Mouse (Mus musculus) liver, embryonic 12.5 days (tissue): ENCODE results near the gene Ltbp2. TPM values are rescaled to one million over a fixed set of nuclear protein-coding genes. Genes with fewer than 3 reads are reported as not detected.

Experiments
- ATAC-seq: fragments of 200-750 bp; cut with Nextera tagmentation; 2 replicates; pipeline ENCODE4 v1.8.0; 2017; ENCODE audit warnings: moderate number of reproducible peaks, mild to moderate bottlenecking, moderate library complexity
- H3K27ac ChIP-seq: fragments of 300-500 bp; sonication (generic); 2 replicates; pipeline ENCODE4 v1.5.1; 2016; ENCODE audit warnings: mild to moderate bottlenecking
- H3K27me3 ChIP-seq: fragments of 300-500 bp; sonication (generic); replicated peaks from 2 replicates; pipeline ENCODE4 v1.6.1; 2016; ENCODE audit warnings: mild to moderate bottlenecking, moderate library complexity
- H3K36me3 ChIP-seq: fragments of 300-500 bp; sonication (generic); 2 replicates; pipeline ENCODE4 v1.6.1; 2016; ENCODE audit warnings: mild to moderate bottlenecking, moderate library complexity
- H3K4me1 ChIP-seq: fragments of 300-500 bp; sonication (generic); 2 replicates; pipeline ENCODE4 v1.6.1; 2016
- H3K4me2 ChIP-seq: fragments of 300-500 bp; sonication (generic); 2 replicates; pipeline ENCODE4 v1.6.1; 2016; ENCODE audit warnings: mild to moderate bottlenecking, moderate library complexity
- H3K4me3 ChIP-seq: fragments of 300-500 bp; sonication (generic); 2 replicates; pipeline ENCODE4 v1.5.1; 2016; ENCODE audit warnings: mild to moderate bottlenecking, moderate library complexity
- H3K9ac ChIP-seq: fragments of 300-500 bp; sonication (generic); 2 replicates; pipeline ENCODE4 v1.6.1; 2016; ENCODE audit warnings: mild to moderate bottlenecking, moderate library complexity
- H3K9me3 ChIP-seq: fragments of 300-500 bp; sonication (generic); replicated peaks from 2 replicates; pipeline ENCODE4 v1.6.1; 2016; ENCODE audit warnings: mild to moderate bottlenecking, moderate library complexity
- WGBS: fragments of 180-500 bp; shearing (Covaris S2); methylation state at CpG from one replicate; pipeline ENCODE4 v1.1.7; 2016; ENCODE audit not compliant: insufficient replicate concordance; 5-methylcytosine and 5-hydroxymethylcytosine counted together
- polyA plus RNA-seq: library from polyadenylated mRNA; unstranded; fragments of >200 nt; fragmentation: Nextera tagmentation; extraction: Ambion mirVana; gene quantifications from 2 replicates; pipeline ENCODE4 v1.2.1, GENCODE M21; 2016

Gene Ltbp2
- polyA plus RNA-seq: 0.39 and 0.42 TPM in 2 replicates

- peak; percentile 89 for ATAC-seq
- no peaks in the 10 kb centered on the region for H3K36me3 ChIP-seq
- 2% methylated on average over 34 of the region's 34 CpGs for WGBS
- peaks cover 89% of the 10 kb centered on the region for H3K27me3 ChIP-seq
- no peak within 1 kb of the TSS for H3K27ac ChIP-seq
- peaks cover 20% of the 10 kb centered on the region for H3K4me1 ChIP-seq
- H3K4me3 ChIP-seq: peak within 1 kb of the TSS; percentile 46
- H3K4me2 ChIP-seq: peak within 1 kb of the TSS; percentile 60
- H3K9me3 ChIP-seq: no peaks in the 10 kb centered on the region
- no peak within 1 kb of the TSS for H3K9ac ChIP-seq
Measured at GRCm38 (mm10) chr12:84876481-84877121, at the start of gene Ltbp2. Gene Ltbp2, minus strand, starts transcription at chr12:84876532.

GRCm38 (mm10) chr12:84924324-84924723 is 48.0 kb upstream of the Ltbp2 start:
- H3K36me3 ChIP-seq: peaks cover 97% of the 10 kb centered on the region
- H3K27ac ChIP-seq: no peak overlapping the region
- no peaks in the 10 kb centered on the region for H3K4me1 ChIP-seq
- no peak overlapping the region for H3K4me3 ChIP-seq
- no peak for ATAC-seq
- no peak overlapping the region for H3K4me2 ChIP-seq
- no peaks in the 10 kb centered on the region for H3K9me3 ChIP-seq
- no peak overlapping the region for H3K9ac ChIP-seq
- no peaks in the 10 kb centered on the region for H3K27me3 ChIP-seq
- 83% methylated on average over 5 of the region's 5 CpGs for WGBS

GRCm38 (mm10) chr12:84921881-84922419 is 45.6 kb upstream of the Ltbp2 start:
- WGBS: 76% methylated on average over 8 of the region's 8 CpGs

GRCm38 (mm10) chr12:84918809-84919208 is 42.5 kb upstream of the Ltbp2 start:
- Histone ChIP-seq H3K4me2 (no peak overlapping the region), H3K4me3 (no peak overlapping the region), H3K9me3 (no peaks in the 10 kb centered on the region), H3K9ac (no peak overlapping the region), H3K36me3 (peaks cover 77% of the 10 kb centered on the region), H3K27me3 (no peaks in the 10 kb centered on the region), H3K27ac (no peak overlapping the region), H3K4me1 (no peaks in the 10 kb centered on the region)
- WGBS: 88% methylated on average over 6 of the region's 6 CpGs
- ATAC-seq: no peak

More at GRCm38 (mm10) chr12:84921881-84922419, 45.6 kb upstream of the Ltbp2 start:
- Histone ChIP-seq H3K27ac (no peak overlapping the region), H3K4me3 (no peak overlapping the region), H3K36me3 (peaks cover 97% of the 10 kb centered on the region), H3K4me1 (no peaks in the 10 kb centered on the region), H3K27me3 (no peaks in the 10 kb centered on the region), H3K9ac (no peak overlapping the region), H3K9me3 (no peaks in the 10 kb centered on the region), H3K4me2 (no peak overlapping the region)
- ATAC-seq: no peak

- Histone ChIP-seq H3K36me3 (peaks cover 68% of the 10 kb centered on the region), H3K27ac (no peak overlapping the region), H3K27me3 (no peaks in the 10 kb centered on the region), H3K4me1 (no peaks in the 10 kb centered on the region), H3K4me3 (no peak overlapping the region), H3K9me3 (no peaks in the 10 kb centered on the region), H3K4me2 (no peak overlapping the region), H3K9ac (no peak overlapping the region)
- ATAC-seq: no peak
- 74% methylated on average over 3 of the region's 3 CpGs for WGBS
Measured at GRCm38 (mm10) chr12:84917799-84918198, 41.5 kb upstream of the Ltbp2 start.

- WGBS: 84% methylated on average over 5 of the region's 5 CpGs
- H3K9me3 ChIP-seq: no peaks in the 10 kb centered on the region
Measured at GRCm38 (mm10) chr12:84914959-84915358, 38.6 kb upstream of the Ltbp2 start.

GRCm38 (mm10) chr12:84912652-84913104 is 36.3 kb upstream of the Ltbp2 start:
- Histone ChIP-seq H3K36me3 (peaks cover 18% of the 10 kb centered on the region), H3K4me3 (no peak overlapping the region), H3K27ac (no peak overlapping the region), H3K4me2 (no peak overlapping the region), H3K27me3 (0 out of 2 replicates have a peak, but pooled peaks cover 2% of the 10 kb centered on the region), H3K4me1 (no peaks in the 10 kb centered on the region), H3K9ac (no peak overlapping the region), H3K9me3 (no peaks in the 10 kb centered on the region)
- 88% methylated on average over 4 of the region's 4 CpGs for WGBS
- no peak for ATAC-seq

More at GRCm38 (mm10) chr12:84914959-84915358, 38.6 kb upstream of the Ltbp2 start:
- H3K27ac ChIP-seq: no peak overlapping the region
- H3K4me3 ChIP-seq: no peak overlapping the region
- no peak for ATAC-seq
- peaks cover 40% of the 10 kb centered on the region for H3K36me3 ChIP-seq
- H3K9ac ChIP-seq: no peak overlapping the region
- no peaks in the 10 kb centered on the region for H3K27me3 ChIP-seq
- no peaks in the 10 kb centered on the region for H3K4me1 ChIP-seq
- H3K4me2 ChIP-seq: no peak overlapping the region

- Histone ChIP-seq H3K27me3 (0 out of 2 replicates have a peak, but pooled peaks cover 9% of the 10 kb centered on the region), H3K27ac (no peak overlapping the region), H3K4me1 (no peaks in the 10 kb centered on the region), H3K4me2 (no peak overlapping the region), H3K4me3 (no peak overlapping the region), H3K36me3 (peaks cover 8% of the 10 kb centered on the region; the same call in 1 of the 2 replicates), H3K9ac (no peak overlapping the region), H3K9me3 (no peaks in the 10 kb centered on the region)
- WGBS: 83% methylated on average over 2 of the region's 2 CpGs
- ATAC-seq: no peak
Measured at GRCm38 (mm10) chr12:84911640-84912039, 35.3 kb upstream of the Ltbp2 start.

- no peak for ATAC-seq
- no peak overlapping the region for H3K27ac ChIP-seq
- no peak overlapping the region for H3K4me3 ChIP-seq
- 77% methylated on average over 4 of the region's 4 CpGs for WGBS
- H3K4me1 ChIP-seq: no peaks in the 10 kb centered on the region
- no peaks in the 10 kb centered on the region for H3K9me3 ChIP-seq
- H3K36me3 ChIP-seq: no peaks in the 10 kb centered on the region
- H3K27me3 ChIP-seq: 0 out of 2 replicates have a peak, but pooled peaks cover 9% of the 10 kb centered on the region
- H3K4me2 ChIP-seq: no peak overlapping the region
- H3K9ac ChIP-seq: no peak overlapping the region
Measured at GRCm38 (mm10) chr12:84910066-84910465, 33.7 kb upstream of the Ltbp2 start.

GRCm38 (mm10) chr12:84907627-84908480 is 31.5 kb upstream of the Ltbp2 start:
- Histone ChIP-seq H3K4me1 (no peaks in the 10 kb centered on the region), H3K27me3 (0 out of 2 replicates have a peak, but pooled peaks cover 9% of the 10 kb centered on the region), H3K9ac (no peak overlapping the region), H3K4me3 (no peak overlapping the region), H3K36me3 (no peaks in the 10 kb centered on the region), H3K4me2 (no peak overlapping the region), H3K9me3 (no peaks in the 10 kb centered on the region), H3K27ac (no peak overlapping the region)
- no peak for ATAC-seq
- WGBS: 60% methylated on average over 10 of the region's 10 CpGs

GRCm38 (mm10) chr12:84907024-84907626 is 30.8 kb upstream of the Ltbp2 start:
- H3K9ac ChIP-seq: no peak overlapping the region
- H3K4me3 ChIP-seq: no peak overlapping the region
- WGBS: 70% methylated on average over 12 of the region's 12 CpGs
- ATAC-seq: no peak
- peaks cover 9% of the 10 kb centered on the region; the same call in 1 of the 2 replicates for H3K27me3 ChIP-seq
- H3K27ac ChIP-seq: no peak overlapping the region
- no peak overlapping the region for H3K4me2 ChIP-seq
- H3K36me3 ChIP-seq: no peaks in the 10 kb centered on the region
- H3K4me1 ChIP-seq: no peaks in the 10 kb centered on the region
- no peaks in the 10 kb centered on the region for H3K9me3 ChIP-seq
